Mouse (Mus musculus): ENCODE data around the gene Hpcal1. TPM values are rescaled to one million over a fixed set of nuclear protein-coding genes. Genes with fewer than 3 reads are reported as not detected.

The Hpcal1 gene
- polyA plus RNA-seq, 1 experiment, result 63.4 TPM

DNA sequence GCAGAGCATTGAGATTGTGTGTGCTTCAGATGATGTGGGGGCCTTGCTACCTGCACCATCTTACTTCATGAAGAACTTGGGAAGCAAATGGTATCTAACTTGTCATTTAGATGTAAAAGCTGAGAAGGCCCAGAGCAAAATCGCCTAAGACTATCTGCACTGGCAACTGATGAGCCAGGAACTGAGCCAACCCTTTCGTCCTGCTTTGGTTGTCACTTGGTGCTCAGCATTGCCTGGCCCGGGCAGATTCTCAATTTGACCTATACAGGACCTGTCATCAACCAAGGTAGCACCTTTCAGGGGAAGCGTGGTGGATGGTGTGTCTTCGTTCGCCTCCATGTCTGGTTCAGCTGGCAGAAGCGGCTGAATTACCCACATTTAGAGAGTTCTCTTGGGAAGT lies 5.7 kb downstream of the Hpcal1 start:
- WGBS, result 86% methylated on average over 7 of the region's 7 CpGs
- TF ChIP-seq POLR2A (IDR thresholded peaks at IDR 0.05; ENCODE audit: low read depth, low read length) (no peak), CTCF (IDR thresholded peaks at IDR 0.05; ENCODE audit: extremely low read depth, insufficient read length, insufficient replicate concordance, low read depth, low read length) (no peak)
- H3K4me3 ChIP-seq (ENCODE audit: low read depth, low read length), result no peak overlapping the region
- no peaks in the 10 kb centered on the region for H3K36me3 ChIP-seq (ENCODE audit: control insufficient read depth, insufficient read depth, low read length)
- H3K27me3 ChIP-seq (ENCODE audit: control insufficient read depth, insufficient read depth, low read length), result no peaks in the 10 kb centered on the region
- peaks cover 40% of the 10 kb centered on the region; the same call in 1 of the 2 replicates for H3K4me1 ChIP-seq (ENCODE audit: control insufficient read depth, insufficient read depth, insufficient read length, low read length)
- H3K27ac ChIP-seq (ENCODE audit: insufficient read depth, low read depth, low read length), result no peak overlapping the region

DNA sequence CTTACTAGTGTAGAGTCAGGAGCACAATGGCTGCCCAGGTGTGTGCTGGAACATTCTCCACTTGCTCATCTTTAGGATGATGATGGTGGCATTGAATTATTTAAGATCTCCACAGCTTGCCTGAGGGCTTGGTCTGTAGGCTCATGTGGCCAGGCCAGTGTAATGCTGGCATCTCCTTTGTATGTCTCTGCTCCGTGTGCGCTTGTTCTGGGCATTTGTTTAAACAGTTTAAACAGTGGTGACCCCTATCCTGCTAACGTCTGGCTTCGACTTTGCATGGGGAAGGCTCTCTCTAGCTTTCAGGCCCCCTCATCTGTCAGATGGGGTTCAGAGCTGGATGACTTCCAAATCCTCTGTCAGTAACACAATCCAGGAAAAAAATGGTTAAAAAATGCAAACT lies 8.3 kb downstream of the Hpcal1 start:
- no peak for TF ChIP-seq CTCF (IDR thresholded peaks at IDR 0.05; ENCODE audit: extremely low read depth, insufficient read length, insufficient replicate concordance, low read depth, low read length)
- TF ChIP-seq POLR2A (IDR thresholded peaks at IDR 0.05; ENCODE audit: low read depth, low read length), result no peak
- 77% methylated on average over 4 of the region's 4 CpGs for WGBS
- Histone ChIP-seq H3K36me3 (ENCODE audit: control insufficient read depth, insufficient read depth, low read length) (no peaks in the 10 kb centered on the region), H3K4me3 (ENCODE audit: low read depth, low read length) (no peak overlapping the region), H3K27me3 (ENCODE audit: control insufficient read depth, insufficient read depth, low read length) (no peaks in the 10 kb centered on the region), H3K27ac (ENCODE audit: insufficient read depth, low read depth, low read length) (no peak overlapping the region), H3K4me1 (ENCODE audit: control insufficient read depth, insufficient read depth, insufficient read length, low read length) (peaks cover 45% of the 10 kb centered on the region; the same call in 1 of the 2 replicates)

DNA sequence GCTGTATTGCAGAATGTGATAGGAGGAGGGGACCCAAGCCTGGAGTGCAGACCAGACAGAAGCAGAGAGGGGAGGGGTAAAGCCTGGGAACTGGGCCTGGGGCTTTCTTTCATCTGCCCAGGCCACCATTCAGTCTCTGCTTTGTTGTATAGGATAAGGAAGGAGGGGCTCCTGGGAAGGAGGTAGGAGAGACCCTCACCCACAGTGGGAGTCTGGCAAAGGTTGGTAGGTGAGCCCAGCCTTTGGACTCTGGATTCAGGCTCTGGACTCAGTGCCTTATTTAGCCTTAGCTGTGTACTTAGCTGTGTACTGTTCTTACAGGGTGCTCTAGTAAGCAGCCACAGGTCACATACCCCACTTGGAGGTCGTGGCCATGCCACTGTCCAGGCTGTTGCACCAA lies 8.8 kb downstream of the Hpcal1 start:
- Histone ChIP-seq H3K4me1 (ENCODE audit: control insufficient read depth, insufficient read depth, insufficient read length, low read length) (peaks cover 46% of the 10 kb centered on the region; the same call in 1 of the 2 replicates), H3K4me3 (ENCODE audit: low read depth, low read length) (no peak overlapping the region), H3K27ac (ENCODE audit: insufficient read depth, low read depth, low read length) (no peak overlapping the region), H3K36me3 (ENCODE audit: control insufficient read depth, insufficient read depth, low read length) (no peaks in the 10 kb centered on the region), H3K27me3 (ENCODE audit: control insufficient read depth, insufficient read depth, low read length) (no peaks in the 10 kb centered on the region)
- TF ChIP-seq POLR2A (IDR thresholded peaks at IDR 0.05; ENCODE audit: low read depth, low read length) (no peak), CTCF (IDR thresholded peaks at IDR 0.05; ENCODE audit: extremely low read depth, insufficient read length, insufficient replicate concordance, low read depth, low read length) (no peak)
- WGBS, result 53% methylated on average over 1 of the region's 1 CpGs

DNA sequence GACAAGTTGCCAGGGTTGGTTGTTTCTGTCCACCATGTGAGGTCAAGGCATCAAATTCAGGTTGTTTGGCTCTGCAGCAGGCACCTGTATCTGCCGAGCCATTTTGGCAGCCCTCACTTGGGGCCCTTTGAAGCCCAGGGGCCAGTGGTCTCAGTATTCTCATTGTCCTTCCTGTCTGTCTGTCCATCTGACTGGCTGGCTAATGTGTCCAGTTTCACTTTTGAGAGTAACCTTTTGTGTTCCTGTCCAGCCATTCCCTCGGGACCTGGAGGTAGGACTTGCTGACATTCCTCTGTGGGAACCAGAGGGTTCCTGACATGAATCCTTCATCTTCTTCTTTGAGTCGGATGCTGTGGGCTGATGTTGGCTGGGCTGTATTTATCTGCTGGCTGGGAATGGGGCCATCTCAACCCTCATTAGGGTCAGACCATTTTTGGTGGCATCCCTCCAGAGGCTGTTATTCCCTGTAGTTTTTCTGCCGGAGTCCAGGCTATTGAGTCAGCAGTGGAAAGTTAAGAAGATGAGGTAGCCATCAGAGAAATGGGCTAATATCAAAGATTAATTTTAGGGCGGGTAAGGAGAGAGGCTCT lies 10.6 kb downstream of the Hpcal1 start:
- H3K4me1 ChIP-seq (ENCODE audit: control insufficient read depth, insufficient read depth, insufficient read length, low read length), result peaks cover 36% of the 10 kb centered on the region; the same call in 1 of the 2 replicates
- H3K27me3 ChIP-seq (ENCODE audit: control insufficient read depth, insufficient read depth, low read length), result no peaks in the 10 kb centered on the region
- no peak overlapping the region for H3K4me3 ChIP-seq (ENCODE audit: low read depth, low read length)
- TF ChIP-seq POLR2A (IDR thresholded peaks at IDR 0.05; ENCODE audit: low read depth, low read length), result no peak
- no peak overlapping the region for H3K27ac ChIP-seq (ENCODE audit: insufficient read depth, low read depth, low read length)
- no peaks in the 10 kb centered on the region for H3K36me3 ChIP-seq (ENCODE audit: control insufficient read depth, insufficient read depth, low read length)
- WGBS, result 56% methylated on average over 5 of the region's 5 CpGs

DNA sequence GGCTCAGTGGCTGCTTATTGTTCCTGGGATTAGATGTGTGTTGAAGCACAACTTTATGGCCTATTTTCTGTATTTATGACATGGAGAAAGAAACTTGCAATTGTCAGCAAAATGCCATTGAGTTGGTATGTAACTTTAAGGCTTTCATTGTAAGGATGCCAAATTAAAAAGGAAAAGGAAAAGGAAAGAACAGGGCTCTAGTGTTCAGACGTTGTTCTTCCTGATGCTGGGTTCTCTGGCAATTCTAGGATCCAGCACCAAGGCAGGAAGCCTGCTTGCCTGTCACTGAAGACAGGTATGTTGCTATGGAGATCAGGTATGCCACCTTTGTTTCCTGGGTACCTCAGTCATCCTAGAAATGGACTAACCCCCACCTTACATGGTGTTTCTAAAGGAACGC lies 11.1 kb downstream of the Hpcal1 start:
- Histone ChIP-seq H3K4me3 (ENCODE audit: low read depth, low read length) (no peak overlapping the region), H3K27ac (ENCODE audit: insufficient read depth, low read depth, low read length) (no peak overlapping the region; the same call in 1 of the 2 replicates), H3K27me3 (ENCODE audit: control insufficient read depth, insufficient read depth, low read length) (no peaks in the 10 kb centered on the region), H3K36me3 (ENCODE audit: control insufficient read depth, insufficient read depth, low read length) (no peaks in the 10 kb centered on the region), H3K4me1 (ENCODE audit: control insufficient read depth, insufficient read depth, insufficient read length, low read length) (peaks cover 30% of the 10 kb centered on the region; the same call in 1 of the 2 replicates)
- no peak for TF ChIP-seq CTCF (IDR thresholded peaks at IDR 0.05; ENCODE audit: extremely low read depth, insufficient read length, insufficient replicate concordance, low read depth, low read length)
- TF ChIP-seq POLR2A (IDR thresholded peaks at IDR 0.05; ENCODE audit: low read depth, low read length), result no peak
- 24% methylated on average over 2 of the region's 2 CpGs for WGBS

DNA sequence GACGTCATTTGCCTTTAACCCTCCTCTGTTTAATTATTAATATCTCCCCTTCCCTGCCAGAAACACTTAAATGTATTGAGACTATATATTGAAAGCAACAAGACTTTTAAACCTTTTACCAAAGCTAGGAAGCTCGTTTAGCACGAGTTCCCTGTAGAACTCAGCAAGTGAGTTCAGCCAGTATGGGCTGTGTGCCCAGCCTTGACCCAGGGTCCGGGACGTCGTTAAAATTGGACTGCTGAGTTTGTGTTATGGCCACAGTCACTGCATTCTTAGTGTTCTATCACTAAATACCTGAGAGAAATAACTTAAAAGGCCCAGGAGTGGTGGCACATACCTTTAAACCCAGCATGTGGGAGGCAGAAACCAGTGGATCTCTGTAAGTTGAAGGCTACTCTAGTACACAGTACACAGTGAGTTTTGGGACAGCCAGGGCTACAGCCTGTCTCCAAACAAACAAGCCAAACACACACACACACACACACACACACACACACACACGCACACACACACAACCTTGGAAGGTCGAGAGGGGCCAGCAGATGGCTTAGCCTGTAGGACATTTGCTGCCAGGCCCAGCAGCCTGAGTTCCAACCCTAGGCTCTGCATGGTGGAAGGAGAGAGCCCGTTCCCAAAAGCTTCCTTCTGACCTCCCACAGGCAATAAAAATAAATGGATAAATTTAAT lies 11.7 kb downstream of the Hpcal1 start:
- Histone ChIP-seq H3K27me3 (ENCODE audit: control insufficient read depth, insufficient read depth, low read length) (no peaks in the 10 kb centered on the region), H3K27ac (ENCODE audit: insufficient read depth, low read depth, low read length) (no peak overlapping the region), H3K4me3 (ENCODE audit: low read depth, low read length) (no peak overlapping the region), H3K36me3 (ENCODE audit: control insufficient read depth, insufficient read depth, low read length) (no peaks in the 10 kb centered on the region), H3K4me1 (ENCODE audit: control insufficient read depth, insufficient read depth, insufficient read length, low read length) (peaks cover 24% of the 10 kb centered on the region; the same call in 1 of the 2 replicates)
- no peak for TF ChIP-seq CTCF (IDR thresholded peaks at IDR 0.05; ENCODE audit: extremely low read depth, insufficient read length, insufficient replicate concordance, low read depth, low read length)
- no peak for TF ChIP-seq POLR2A (IDR thresholded peaks at IDR 0.05; ENCODE audit: low read depth, low read length)
- 33% methylated on average over 9 of the region's 9 CpGs for WGBS

DNA sequence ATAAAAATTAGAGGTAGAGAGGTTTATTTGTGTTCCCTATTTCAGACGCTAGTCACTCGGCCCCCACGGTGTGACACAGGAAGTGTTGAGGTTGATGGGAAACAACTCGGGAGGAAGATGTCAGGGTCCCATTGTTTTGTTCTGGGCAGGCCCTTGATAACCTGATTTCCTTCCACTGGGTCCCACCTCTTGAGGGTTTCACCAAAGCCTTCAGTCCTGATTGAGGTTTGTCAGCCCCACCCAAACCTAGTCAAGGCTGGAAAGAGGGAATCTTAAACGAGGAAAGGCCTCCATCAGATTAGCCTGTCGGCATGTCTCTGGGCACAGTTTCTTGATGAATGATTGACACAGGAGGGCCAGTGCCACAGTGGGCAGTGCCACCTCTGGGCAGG lies 12.3 kb downstream of the Hpcal1 start:
- Histone ChIP-seq H3K4me3 (ENCODE audit: low read depth, low read length) (no peak overlapping the region), H3K36me3 (ENCODE audit: control insufficient read depth, insufficient read depth, low read length) (no peaks in the 10 kb centered on the region), H3K27ac (ENCODE audit: insufficient read depth, low read depth, low read length) (no peak overlapping the region), H3K4me1 (ENCODE audit: control insufficient read depth, insufficient read depth, insufficient read length, low read length) (peaks cover 23% of the 10 kb centered on the region; the same call in 1 of the 2 replicates), H3K27me3 (ENCODE audit: control insufficient read depth, insufficient read depth, low read length) (no peaks in the 10 kb centered on the region)
- WGBS, result 65% methylated on average over 6 of the region's 6 CpGs
- no peak for TF ChIP-seq POLR2A (IDR thresholded peaks at IDR 0.05; ENCODE audit: low read depth, low read length)
- no peak for TF ChIP-seq CTCF (IDR thresholded peaks at IDR 0.05; ENCODE audit: extremely low read depth, insufficient read length, insufficient replicate concordance, low read depth, low read length)
